Mouse (Mus musculus) thymus, adult 2 months (tissue): ENCODE data around the gene Zbtb1.

ENCODE experiments used
- CTCF ChIP-seq: fragments of 200-500 bp; IDR thresholded peaks from 2 replicates; pipeline ENCODE4 v1.5.1; 2012; ENCODE audit warnings: mild to moderate bottlenecking, control low read depth, low read length, moderate library complexity, borderline replicate concordance; ENCODE audit not compliant: control insufficient read depth, poor library complexity, insufficient read depth; ENCODE audit errors: extremely low read depth
- POLR2A ChIP-seq: fragments of 200-500 bp; IDR thresholded peaks from 2 replicates; pipeline ENCODE4 v1.6.1; 2012; ENCODE audit warnings: mild to moderate bottlenecking, low read length, control low read depth, moderate library complexity; ENCODE audit not compliant: control insufficient read depth, poor library complexity, insufficient read depth; ENCODE audit errors: extremely low read depth

- TF ChIP-seq CTCF (no peak), POLR2A (no peak)
Observed at GRCm38 (mm10) chr12:76326437-76327220, 43.4 kb upstream of the Zbtb1 start.
